Mouse (Mus musculus): ENCODE results near the gene Pfkfb3.

GRCm38 (mm10) chr2:11502901-11503431, 50.9 kb downstream of the Pfkfb3 start:
- no peak for TF ChIP-seq POLR2A (IDR thresholded peaks at IDR 0.05; ENCODE audit: low read depth, low read length)
- TF ChIP-seq CTCF (conservative IDR thresholded peaks at IDR 0.05; ENCODE audit: insufficient read depth, insufficient read length, low read depth, low read length), result no peak
